Mouse (Mus musculus) megakaryocyte-erythroid progenitor cell, adult 5-6 weeks (primary cell): ENCODE data around the gene Fbxo2. TPM values are rescaled to one million over a fixed set of nuclear protein-coding genes. Genes with fewer than 3 reads are reported as not detected.

Source experiments
- ATAC-seq: replicated peaks from 2 replicates; pipeline ENCODE4 v1.8.0; 2016; ENCODE audit warnings: mild to moderate bottlenecking, inconsistent platforms; ENCODE audit not compliant: severe bottlenecking, poor library complexity, low FRiP score, low TSS enrichment
- total RNA-seq, 2 experiments: library from RNA; stranded (forward) in 1 of 2; stranded (reverse) in 1 of 2; fragments of 200-1000, 215-1000 nt in 1 of 2; fragments of >200 nt in 1 of 2; fragmentation: Nextera tagmentation in 1 of 2; gene quantifications; 2 replicates each; pipeline ENCODE4 v1.2.3; 2014 to 2017

The Fbxo2 gene
- total RNA-seq, 2 experiments from 2014 or later, result not detected

GRCm38 (mm10) chr4:148139767-148140097 is 20.7 kb upstream of the Fbxo2 start:
- ATAC-seq, result peak; percentile 48

GRCm38 (mm10) chr4:148140098-148141011 is 20.1 kb upstream of the Fbxo2 start:
- peak; percentile 95 for ATAC-seq

- no peak for ATAC-seq
Observed at GRCm38 (mm10) chr4:148143721-148144120, 16.7 kb upstream of the Fbxo2 start.

- ATAC-seq, result no peak
Observed at GRCm38 (mm10) chr4:148147714-148148113, 12.7 kb upstream of the Fbxo2 start.

- ATAC-seq, result no peak
Observed at GRCm38 (mm10) chr4:148149540-148149939, 10.9 kb upstream of the Fbxo2 start.

GRCm38 (mm10) chr4:148150242-148150641 is 10.2 kb upstream of the Fbxo2 start:
- ATAC-seq, result no peak

- ATAC-seq, result no peak
Observed at GRCm38 (mm10) chr4:148150953-148151266, 9.5 kb upstream of the Fbxo2 start.

GRCm38 (mm10) chr4:148151267-148152168 is 8.9 kb upstream of the Fbxo2 start, which contains the start of gene Fbxo6:
Gene Fbxo6 (minus strand): TSS chr4:148152140.
- ATAC-seq, result peak; percentile 95

- no peak for ATAC-seq
Observed at GRCm38 (mm10) chr4:148152547-148152946, 7.9 kb upstream of the Fbxo2 start.

GRCm38 (mm10) chr4:148154006-148154405 is 6.4 kb upstream of the Fbxo2 start:
- no peak for ATAC-seq

GRCm38 (mm10) chr4:148154982-148155381 is 5.4 kb upstream of the Fbxo2 start:
- no peak for ATAC-seq

GRCm38 (mm10) chr4:148158436-148159348 is 1.7 kb upstream of the Fbxo2 start:
- no peak for ATAC-seq

GRCm38 (mm10) chr4:148159544-148160435 is 631 bp upstream of the Fbxo2 start:
- ATAC-seq, result peak; percentile 81

- peak; percentile 73 for ATAC-seq
Observed at GRCm38 (mm10) chr4:148164002-148164439, 3.6 kb downstream of the Fbxo2 start.

- no peak for ATAC-seq
Observed at GRCm38 (mm10) chr4:148164461-148164860, 4.0 kb downstream of the Fbxo2 start.

- no peak for ATAC-seq
Observed at GRCm38 (mm10) chr4:148165551-148165950, 5.1 kb downstream of the Fbxo2 start.

GRCm38 (mm10) chr4:148166431-148166830 is 6.0 kb downstream of the Fbxo2 start:
- ATAC-seq, result no peak

GRCm38 (mm10) chr4:148166986-148167385 is 6.6 kb downstream of the Fbxo2 start:
- 0 out of 2 replicates have a peak, but pooled peaks have one; percentile 9 for ATAC-seq
